Mouse (Mus musculus) urinary bladder, postnatal 4 days (tissue): Measurements from ENCODE around the gene Gm11444.

Experiments
- DNase-seq, 2 experiments: peaks; one replicate each; pipeline ENCODE4 v3.0.0; 2021 to 2022; ENCODE audit warnings: low spot score in 2 of 2

The Gm11444 gene

DNA sequence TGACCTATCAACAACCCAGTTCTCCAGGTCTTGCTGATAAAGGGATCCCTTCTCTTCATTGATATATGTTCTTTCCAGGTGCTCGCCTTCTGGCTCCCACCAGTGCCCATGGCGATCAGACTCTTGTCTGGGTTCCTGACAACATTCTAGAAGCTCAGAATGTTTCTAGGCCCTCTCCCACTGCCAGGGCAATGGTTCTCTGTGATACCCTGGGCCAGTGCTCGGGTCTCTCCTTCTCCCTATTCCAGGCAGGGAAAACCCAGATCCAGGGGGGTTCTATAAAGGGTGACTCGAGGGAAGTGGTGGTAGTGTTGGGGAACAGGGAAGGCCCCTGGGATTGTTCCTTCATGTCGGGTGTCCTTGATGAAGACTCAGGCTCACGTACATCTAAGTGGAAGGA is at the start of gene Gm11444:
Gene Gm11444, minus strand, starts transcription at position 101 of the 400 bp plus-strand sequence.
- DNase-seq, result no peak

GRCm38 (mm10) chr11:85896335-85896985 is 46.3 kb upstream of the Gm11444 start:
- no peak for DNase-seq

DNA sequence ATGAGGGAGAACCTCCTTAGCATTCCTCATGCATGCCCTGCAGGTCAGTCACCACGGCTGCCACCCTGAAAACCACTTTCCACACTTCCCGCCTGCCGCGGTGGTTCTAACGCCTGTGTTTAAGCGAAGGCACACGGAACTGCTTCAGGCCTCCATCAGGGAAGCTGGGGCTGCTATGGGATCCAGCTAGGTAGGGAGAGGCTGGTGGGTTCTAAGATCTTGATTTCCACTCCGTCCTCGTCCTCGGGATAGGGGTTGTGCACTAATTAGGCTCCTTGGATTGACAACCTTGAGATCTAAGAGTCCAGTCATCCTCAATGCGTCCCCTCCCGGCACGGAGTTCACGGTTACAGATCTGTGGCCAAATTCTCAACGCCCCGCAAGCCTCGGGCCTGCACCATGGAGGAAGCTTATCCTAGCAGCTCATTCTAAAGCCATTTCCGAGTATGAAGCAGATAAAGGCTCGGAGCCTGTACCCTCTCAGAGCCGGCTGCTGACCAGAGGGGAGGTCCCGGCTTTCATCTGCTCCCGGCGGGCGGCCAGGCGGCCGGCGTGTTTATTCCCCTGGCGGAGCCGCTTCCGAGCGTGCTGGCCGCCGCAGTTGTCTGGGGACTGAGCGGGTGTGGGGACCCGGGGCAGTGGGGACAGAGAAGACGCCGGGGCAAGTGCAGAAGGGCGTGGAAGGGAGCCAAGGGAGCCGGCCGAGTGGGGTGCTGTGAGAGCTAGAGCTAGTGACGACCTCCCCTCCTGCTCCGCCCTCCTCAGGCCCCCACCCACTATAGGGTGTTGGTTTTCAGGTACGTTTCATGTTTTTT is 44.8 kb upstream of the Gm11444 start:
- DNase-seq, result no peak

DNA sequence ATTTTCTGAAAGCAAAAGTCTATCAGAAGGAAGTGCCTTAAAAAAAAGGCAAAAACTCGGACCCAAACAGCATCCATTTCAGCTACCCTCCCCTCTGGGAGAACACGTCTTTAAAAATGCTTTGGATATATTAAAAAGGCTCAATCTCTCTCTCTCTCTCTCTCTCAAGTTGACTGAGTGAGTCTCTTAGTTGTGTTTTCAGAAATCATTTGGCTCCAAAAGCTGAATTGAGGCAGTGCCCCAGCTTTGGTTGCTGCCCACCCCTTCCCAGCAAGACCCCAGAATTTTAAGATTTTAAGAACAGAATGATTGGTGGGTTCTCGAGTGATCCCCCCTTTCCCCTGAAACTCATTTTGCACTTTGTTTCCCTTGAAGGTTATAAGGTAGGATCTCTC is 44.0 kb upstream of the Gm11444 start:
- no peak for DNase-seq

DNA sequence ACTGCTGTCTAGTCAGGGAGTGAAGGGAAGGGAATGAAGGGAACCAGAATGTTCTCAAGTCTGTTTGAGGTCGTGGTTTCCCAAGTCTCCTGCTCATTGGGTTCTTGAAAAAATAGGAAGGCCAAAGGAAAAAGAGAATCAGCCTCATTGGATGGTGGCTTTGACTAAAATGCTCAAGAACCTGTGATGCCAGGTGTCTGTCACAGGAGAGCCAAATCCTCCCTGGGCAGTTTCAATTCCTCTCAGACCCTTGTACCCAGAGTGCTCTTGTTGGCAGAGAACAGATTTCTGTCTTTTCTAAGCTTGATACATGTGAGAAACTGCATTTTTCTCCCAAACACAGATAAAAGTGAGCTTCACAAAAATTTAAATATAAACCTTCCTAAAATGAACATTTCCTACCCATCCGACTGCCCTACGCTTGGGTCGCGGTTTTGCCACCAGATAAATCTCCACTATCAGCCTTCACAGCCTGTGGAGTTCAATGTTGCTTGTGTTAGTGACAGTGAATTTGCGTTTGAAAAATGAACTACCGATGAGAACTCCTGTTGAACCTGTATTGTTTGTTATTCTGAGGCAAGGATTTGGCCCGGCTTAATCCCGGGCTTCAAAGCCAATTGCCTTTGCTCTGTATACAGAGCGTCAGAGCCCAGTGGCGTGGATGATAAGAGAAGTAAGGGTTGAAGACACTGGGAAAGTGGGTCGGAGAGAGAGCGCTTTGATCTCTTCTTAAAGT is 43.4 kb upstream of the Gm11444 start:
- DNase-seq, result no peak

DNA sequence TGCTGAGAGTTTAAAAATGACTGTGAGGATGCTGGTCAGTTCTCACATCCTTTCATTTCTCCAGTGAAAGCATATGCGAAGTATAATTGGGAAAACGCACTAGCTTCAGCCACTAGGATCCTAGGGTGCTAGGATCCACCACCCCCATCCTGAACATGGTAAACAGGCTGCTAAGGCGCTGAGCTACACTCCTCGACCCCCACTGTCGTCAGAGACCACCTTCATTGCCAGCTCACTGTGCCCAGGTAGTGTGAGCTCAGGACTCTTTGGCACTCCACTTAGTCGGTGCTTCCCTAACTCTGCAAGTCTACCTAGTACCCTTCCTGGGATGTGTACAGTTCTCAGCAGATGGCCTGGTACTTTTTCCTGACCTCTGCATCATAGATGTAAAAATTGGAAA is 42.6 kb upstream of the Gm11444 start:
- no peak for DNase-seq

- no peak for DNase-seq
These were observed 41.5 kb upstream of the Gm11444 start for GRCm38 (mm10) chr11:85891692-85892040.

GRCm38 (mm10) chr11:85891010-85891691 is 41.0 kb upstream of the Gm11444 start:
- DNase-seq, result no peak

GRCm38 (mm10) chr11:85890563-85890845 is 40.4 kb upstream of the Gm11444 start:
- DNase-seq, result no peak

DNA sequence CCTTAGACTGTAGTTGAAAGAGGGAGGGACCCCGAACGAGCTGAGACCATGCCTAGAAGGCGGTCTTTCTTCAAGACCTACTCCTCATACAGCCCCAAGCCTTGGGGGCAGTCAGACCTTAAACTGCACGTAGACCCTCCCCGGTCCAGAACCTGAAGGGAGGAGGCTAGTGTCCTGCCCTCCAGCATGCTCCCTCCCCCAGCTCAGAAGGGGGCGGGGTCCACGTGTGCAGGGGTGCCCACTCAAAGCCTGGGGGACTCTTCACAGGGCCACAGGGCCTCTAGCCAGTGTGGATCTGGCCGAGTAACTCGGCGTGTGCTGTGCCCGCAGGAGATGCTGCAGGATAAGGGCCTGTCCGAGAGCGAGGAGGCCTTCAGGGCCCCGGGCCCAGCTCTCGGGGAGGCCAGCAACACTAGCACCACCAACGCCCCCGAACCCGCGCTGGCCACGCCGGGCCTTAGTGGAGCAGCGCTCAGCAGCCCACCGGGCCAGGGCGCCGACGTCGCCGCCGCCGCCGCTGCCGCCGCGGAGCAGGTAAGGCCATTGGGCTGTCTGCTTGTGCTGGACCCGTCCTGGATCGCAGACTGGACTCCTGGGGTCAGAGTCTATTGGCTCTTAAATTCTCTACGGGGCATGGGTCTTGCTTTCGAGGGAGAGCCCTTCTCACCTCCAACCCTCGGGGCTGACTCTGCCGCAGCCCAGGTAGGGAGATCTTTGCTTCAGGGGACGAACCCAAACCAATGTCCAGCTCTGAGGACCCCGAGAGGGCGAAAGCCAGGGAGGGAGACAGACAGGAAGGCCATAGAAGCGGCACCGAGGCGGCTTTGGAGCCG is 39.8 kb upstream of the Gm11444 start:
- DNase-seq, result no peak

DNA sequence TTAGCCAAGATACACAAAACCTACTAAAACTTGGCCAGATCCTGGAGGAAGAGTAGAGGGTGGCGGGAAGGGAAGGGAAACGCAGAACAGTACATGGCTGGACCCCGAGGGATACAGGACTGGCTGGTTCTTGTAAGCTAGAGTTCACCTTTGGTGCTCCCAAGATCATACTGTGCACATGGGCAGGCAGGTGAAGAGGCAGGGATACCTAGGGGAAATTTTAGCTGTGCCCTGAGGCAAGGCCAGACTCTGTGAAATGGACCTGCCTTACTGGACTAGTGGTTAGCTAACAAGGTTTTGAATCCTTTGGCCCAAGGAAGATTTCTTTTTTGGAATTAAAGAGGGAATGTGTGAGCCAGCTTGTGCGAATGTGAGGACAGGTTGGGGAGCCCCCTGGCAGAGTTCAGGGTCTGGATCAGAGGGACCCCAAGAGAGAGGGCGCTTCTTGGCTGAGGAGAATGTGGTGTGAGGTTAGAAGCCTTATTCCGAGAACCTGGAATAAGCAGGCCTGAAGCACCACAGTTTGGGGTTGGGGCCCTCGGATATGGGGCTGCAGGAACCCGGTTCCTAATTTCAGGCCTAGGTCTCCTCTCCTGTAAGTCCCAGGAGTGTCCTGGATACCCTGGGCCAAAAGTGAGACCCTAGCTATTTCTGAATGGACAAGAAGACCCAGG is 39.1 kb upstream of the Gm11444 start:
- DNase-seq, result no peak

DNA sequence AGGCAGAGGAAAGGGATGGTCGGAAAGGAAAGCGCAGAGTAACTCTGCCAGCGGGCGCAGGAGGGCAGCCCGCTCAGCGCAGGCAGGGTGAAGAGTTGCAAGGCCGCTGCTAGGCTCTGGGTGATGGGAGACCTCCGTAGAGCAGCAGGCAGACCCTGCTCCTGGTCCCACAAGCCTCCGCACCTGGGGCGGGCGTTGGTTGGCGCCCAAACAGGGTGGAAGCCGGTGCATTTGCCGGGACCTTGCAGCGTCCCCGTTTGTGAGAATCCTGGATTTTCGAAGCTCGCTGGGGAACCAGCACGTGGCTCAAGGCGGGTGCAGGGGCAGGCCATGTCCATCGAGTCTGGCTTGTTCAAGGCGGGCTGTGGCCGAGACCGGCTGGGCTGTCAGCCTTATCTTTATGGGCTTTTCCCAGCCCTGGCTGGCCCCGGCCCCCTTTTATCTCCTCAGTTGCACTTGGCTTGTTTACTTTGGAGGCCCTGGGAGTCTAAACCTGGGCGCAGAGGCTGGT is 38.4 kb upstream of the Gm11444 start:
- DNase-seq, result no peak

- DNase-seq, result no peak
These were observed 37.8 kb upstream of the Gm11444 start for GRCm38 (mm10) chr11:85887801-85888450.

DNA sequence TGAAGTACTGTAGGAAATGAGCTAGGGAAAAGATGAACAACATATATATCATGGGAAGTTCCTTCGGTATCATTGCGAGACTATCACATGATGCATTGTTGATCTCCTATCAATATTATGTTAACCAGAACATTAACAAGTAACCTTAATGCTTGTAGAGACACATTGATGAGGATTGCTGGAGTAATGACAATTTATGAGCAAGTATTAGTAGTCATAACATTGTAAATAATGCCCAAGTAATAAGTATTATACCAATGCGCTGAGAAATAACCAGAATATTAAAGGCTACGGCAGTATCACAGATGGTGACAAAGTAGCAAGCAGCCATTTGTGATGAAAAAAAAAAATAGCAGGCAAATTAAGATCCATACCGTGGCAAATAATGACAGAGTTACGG is 37.1 kb upstream of the Gm11444 start:
- no peak for DNase-seq

GRCm38 (mm10) chr11:85886429-85886785 is 36.3 kb upstream of the Gm11444 start:
- DNase-seq, result no peak

DNA sequence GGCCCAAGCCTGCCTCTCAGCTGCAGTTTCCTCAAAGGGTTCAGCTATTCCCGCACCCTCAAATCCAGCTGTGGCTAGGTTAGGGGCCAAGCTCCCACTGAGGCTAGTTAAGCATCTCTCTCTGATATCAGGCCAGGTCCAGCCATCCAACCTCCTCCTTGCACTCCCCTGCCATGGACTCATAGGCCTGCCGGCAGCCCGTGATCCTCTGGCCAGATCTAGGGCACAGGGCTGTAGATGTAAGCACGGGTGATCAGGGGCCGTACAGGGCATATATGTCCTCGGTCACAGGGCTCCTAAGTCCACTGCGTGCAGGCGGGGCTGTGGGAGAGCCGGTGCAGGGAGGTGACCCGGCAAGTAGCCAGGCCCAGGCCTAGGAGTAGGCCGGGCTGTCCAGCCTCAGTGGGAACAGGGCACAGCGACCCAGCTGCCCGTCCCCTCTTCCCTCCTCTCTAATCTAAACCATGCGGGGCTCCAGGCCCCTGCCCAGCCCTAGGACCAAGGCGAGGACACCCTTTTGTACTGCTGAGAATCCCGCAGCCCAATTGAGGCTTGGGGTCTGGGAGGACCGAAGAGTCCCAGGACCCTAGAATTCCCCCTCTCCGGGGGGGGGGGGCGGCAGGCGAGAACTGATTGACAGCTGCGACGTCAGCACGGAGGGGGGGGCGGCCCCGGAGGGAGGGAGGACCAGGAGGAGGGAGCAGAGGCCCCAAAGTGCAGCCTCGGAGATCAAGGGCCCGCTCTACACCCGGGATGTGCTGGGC is 35.7 kb upstream of the Gm11444 start, which contains the start of gene Tbx4:
Gene Tbx4, plus strand, starts transcription at position 758 of the 764 bp plus-strand sequence.
- no peak for DNase-seq

GRCm38 (mm10) chr11:85884498-85884897 is 34.4 kb upstream of the Gm11444 start:
- no peak for DNase-seq

- DNase-seq, result no peak
These were observed 26.1 kb upstream of the Gm11444 start for GRCm38 (mm10) chr11:85876059-85876788.

GRCm38 (mm10) chr11:85864363-85864762 is 14.2 kb upstream of the Gm11444 start:
- no peak for DNase-seq
